Mouse (Mus musculus) macrophage (primary cell): ENCODE data around the gene Parvb. TPM values are rescaled to one million over a fixed set of nuclear protein-coding genes. Genes with fewer than 3 reads are reported as not detected.
A peak's percentile ranks its signal among the peaks of the same experiment; 100 is the strongest.

ENCODE experiments used
- H3K27ac ChIP-seq: fragments of 350-480 bp; formaldehyde crosslinking; 2 replicates; pipeline ENCODE4 v1.9.0; 2021
- H3K36me3 ChIP-seq: fragments of 350-480 bp; formaldehyde crosslinking; 2 replicates; pipeline ENCODE4 v1.9.0; 2021; ENCODE audit errors: inconsistent target
- H3K4me3 ChIP-seq: fragments of 350-480 bp; formaldehyde crosslinking; 2 replicates; pipeline ENCODE4 v1.9.0; 2021; ENCODE audit errors: inconsistent target
- H3K79me2 ChIP-seq: fragments of 350-480 bp; formaldehyde crosslinking; 2 replicates; pipeline ENCODE4 v1.9.0; 2021; ENCODE audit errors: inconsistent target
- WGBS: methylation state at CpG from one replicate; pipeline ENCODE4 v1.1.7; 2026; ENCODE audit warnings: inconsistent platforms; ENCODE audit not compliant: missing documents; 5-methylcytosine and 5-hydroxymethylcytosine counted together
- polyA plus RNA-seq: library from polyadenylated mRNA; stranded (reverse); fragments of 250-400 nt; gene quantifications from 3 replicates; pipeline ENCODE4 v1.2.4, GENCODE M21; 2018; ENCODE audit warnings: inconsistent platforms

Gene Parvb
- polyA plus RNA-seq, 1 experiment from 2014 or later: 42.1 TPM

DNA sequence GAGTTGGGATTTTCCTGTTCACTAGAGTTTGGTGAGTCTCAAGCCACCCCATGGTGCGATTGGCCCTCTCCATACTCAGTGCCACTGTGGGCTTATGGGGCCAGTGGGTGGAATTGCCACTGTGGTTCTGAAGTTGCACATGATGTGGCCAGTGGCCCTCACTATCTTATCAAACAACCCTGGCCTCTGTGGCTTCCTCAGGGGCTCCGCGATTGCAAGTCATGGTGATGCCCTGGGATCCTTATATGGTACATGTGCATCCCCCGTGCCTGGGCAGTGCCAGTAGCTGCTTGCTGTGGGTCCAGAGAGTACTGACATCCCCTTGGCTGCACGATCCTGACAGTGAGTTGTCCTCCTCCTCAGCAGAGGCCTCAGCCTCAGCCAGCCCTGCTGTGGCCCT lies 25.0 kb downstream of the Parvb start:
- Histone ChIP-seq H3K27ac (peak overlapping the region; percentile 74), H3K4me3 (no peak overlapping the region)

GRCm38 (mm10) chr15:84258602-84259355 lies 26.9 kb downstream of the Parvb start:
- Histone ChIP-seq H3K4me3 (no peak overlapping the region), H3K36me3 (no peaks in the 10 kb centered on the region), H3K79me2 (peaks cover 92% of the 10 kb centered on the region), H3K27ac (no peak overlapping the region)
- 92% methylated on average over 9 of the region's 9 CpGs for WGBS

More for the DNA sequence above, 25.0 kb downstream of the Parvb start:
- peaks cover 92% of the 10 kb centered on the region for H3K79me2 ChIP-seq
- no peaks in the 10 kb centered on the region for H3K36me3 ChIP-seq
- WGBS: 37% methylated on average over 5 of the region's 5 CpGs

GRCm38 (mm10) chr15:84260123-84260822 lies 28.4 kb downstream of the Parvb start:
- Histone ChIP-seq H3K4me3 (no peak overlapping the region), H3K27ac (no peak overlapping the region), H3K36me3 (no peaks in the 10 kb centered on the region), H3K79me2 (peaks cover 92% of the 10 kb centered on the region)
- 44% methylated on average over 22 of the region's 22 CpGs for WGBS

DNA sequence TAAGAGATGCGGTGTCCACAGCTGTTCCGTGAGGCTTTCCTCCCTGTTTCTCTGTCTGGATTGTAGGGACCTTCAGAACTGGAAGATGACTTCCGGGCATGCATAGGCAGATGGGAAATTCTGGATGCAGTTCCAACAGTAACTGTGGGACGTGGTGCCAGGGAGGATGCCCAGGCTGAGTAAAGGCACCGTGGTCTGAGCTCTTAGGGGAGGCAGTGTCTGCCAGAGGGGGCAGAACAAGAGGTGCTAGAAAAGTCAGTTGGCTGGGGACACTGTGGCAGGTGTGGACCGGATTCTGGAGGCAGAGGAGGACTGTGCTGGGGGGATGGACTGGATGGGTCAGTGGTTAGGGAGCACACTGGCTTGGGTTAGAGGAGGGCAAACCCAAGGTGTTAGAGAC lies 30.8 kb downstream of the Parvb start:
- Histone ChIP-seq H3K79me2 (peaks cover 99% of the 10 kb centered on the region), H3K36me3 (no peaks in the 10 kb centered on the region; the same call in 1 of the 2 replicates), H3K27ac (no peak overlapping the region), H3K4me3 (no peak overlapping the region)
- 95% methylated on average over 6 of the region's 6 CpGs for WGBS

DNA sequence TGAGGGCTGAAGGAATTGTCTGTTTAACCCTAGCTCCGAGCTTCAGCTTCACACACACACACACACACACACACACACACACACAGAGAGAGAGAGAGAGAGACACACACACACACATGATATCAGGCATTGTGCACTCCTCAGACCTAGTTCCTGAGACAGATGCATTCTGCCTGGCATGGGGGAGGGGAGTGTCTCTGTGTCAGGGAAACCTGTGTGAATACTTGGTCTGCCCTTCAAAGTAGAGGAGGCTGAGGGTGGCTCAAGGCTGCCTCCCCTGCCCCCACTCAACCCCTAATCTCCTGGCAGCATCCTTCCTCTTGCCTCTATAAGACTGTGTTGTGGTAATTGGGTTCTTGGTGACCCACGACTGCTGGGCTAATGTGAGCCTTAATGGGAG lies 31.7 kb downstream of the Parvb start:
- no peaks in the 10 kb centered on the region; the same call in 1 of the 2 replicates for H3K36me3 ChIP-seq
- no peak overlapping the region for H3K27ac ChIP-seq
- WGBS: 61% methylated on average over 2 of the region's 2 CpGs
- H3K79me2 ChIP-seq: peaks cover 99% of the 10 kb centered on the region
- H3K4me3 ChIP-seq: no peak overlapping the region

DNA sequence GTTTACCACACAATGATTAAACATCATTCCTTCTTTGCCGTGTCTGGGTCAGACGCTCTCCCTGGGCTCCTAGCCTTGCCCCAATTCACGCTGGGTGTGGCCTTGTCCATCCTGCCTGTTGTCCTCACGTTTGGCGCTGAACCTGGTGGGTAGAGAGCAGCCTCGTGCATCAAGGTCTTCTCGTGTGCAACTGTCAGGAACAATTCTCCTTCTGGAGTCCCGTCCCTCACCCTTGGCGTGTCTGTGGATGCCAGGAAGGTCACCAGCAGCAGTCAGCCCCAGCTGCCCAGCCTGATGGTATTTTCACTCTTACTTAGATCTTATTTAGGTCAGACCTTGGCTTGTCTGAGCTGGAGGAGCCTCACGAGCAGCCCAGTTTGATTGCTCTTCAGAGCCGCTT lies 33.3 kb downstream of the Parvb start:
- Histone ChIP-seq H3K79me2 (peaks cover 95% of the 10 kb centered on the region), H3K27ac (no peak overlapping the region), H3K36me3 (no peaks in the 10 kb centered on the region; the same call in 1 of the 2 replicates), H3K4me3 (no peak overlapping the region)
- WGBS: 96% methylated on average over 11 of the region's 11 CpGs

- WGBS: 88% methylated on average over 4 of the region's 4 CpGs
- no peaks in the 10 kb centered on the region; the same call in 1 of the 2 replicates for H3K36me3 ChIP-seq
- H3K27ac ChIP-seq: no peak overlapping the region
- H3K79me2 ChIP-seq: peaks cover 87% of the 10 kb centered on the region
- H3K4me3 ChIP-seq: no peak overlapping the region
These were observed 34.4 kb downstream of the Parvb start for GRCm38 (mm10) chr15:84266290-84266689.

DNA sequence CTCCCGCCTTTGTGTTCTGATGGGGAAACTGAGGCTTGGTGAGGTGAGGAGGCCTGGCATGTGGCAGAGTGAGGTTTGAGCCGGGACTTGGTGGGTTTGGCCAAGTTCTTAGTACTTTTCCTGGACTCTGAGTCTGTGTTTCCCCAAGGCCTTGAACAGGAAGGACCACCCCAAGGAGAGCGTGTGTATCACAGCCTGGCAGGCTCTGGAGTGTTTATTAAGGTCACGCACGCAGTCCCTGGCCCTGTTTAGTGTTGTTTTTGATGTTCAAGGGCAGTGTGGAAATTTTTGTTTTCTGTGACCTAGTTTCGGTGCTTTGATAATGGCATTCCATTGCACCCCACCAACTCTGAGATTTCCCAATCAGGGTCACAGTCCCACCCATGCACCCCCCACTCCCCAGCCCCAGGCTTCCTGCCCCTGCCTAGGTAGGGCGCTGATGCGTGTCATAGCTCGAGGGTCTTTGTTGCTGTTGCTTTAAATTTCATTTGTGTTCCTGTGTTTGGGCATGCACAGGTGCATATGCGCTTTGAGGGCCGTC lies 35.9 kb downstream of the Parvb start:
- H3K36me3 ChIP-seq: peaks cover 7% of the 10 kb centered on the region; the same call in 1 of the 2 replicates
- WGBS: 93% methylated on average over 11 of the region's 11 CpGs
- H3K27ac ChIP-seq: no peak overlapping the region
- no peak overlapping the region for H3K4me3 ChIP-seq
- peaks cover 72% of the 10 kb centered on the region for H3K79me2 ChIP-seq

DNA sequence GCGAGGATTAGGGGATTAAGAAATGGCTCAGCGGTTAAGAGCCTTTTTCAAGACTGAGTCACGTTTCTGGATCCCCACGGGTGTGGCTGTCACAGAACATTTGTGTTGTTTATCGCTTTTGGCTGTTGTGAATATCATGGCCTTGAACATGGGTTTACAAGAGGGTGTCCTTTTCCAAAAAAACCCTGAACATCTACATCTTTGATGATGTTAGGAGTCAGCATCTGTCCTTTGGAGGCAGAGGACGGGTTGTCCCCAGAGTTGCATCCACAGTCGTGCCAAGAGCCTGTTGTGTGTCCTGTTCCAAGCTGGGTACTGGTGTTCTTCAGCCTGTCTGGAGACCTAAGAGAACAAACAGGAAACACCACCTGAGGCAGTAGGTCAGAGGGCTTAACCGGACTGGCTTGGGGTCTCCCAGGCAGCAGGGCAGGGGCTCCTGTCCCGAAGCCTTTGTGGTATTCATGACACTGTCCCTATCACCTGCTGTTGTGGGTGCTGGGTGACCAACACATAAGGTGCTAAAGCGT lies 37.3 kb downstream of the Parvb start:
- H3K36me3 ChIP-seq: peaks cover 14% of the 10 kb centered on the region; the same call in 1 of the 2 replicates
- WGBS: 88% methylated on average over 10 of the region's 10 CpGs

DNA sequence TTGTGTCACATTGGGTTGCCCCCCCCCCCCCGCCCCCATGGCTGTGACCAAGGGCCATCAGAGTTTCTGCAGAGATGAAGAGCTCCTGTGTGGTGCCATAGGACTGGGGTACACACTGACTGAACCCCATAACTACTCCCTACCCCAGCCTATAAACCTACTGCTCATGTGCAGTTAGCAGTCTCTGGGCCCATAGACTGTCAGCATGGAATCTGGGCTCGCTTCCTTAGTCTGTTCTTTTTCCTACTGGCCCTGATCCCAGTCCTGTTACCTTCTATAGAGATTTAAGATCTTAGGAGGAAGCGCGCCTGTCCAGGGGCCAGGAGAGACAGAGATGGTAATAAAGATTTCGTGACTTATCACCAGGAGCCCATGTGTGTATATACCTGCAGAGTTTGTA lies 38.2 kb downstream of the Parvb start:
- Histone ChIP-seq H3K79me2 (peaks cover 50% of the 10 kb centered on the region), H3K27ac (no peak overlapping the region), H3K4me3 (no peak overlapping the region), H3K36me3 (peaks cover 14% of the 10 kb centered on the region; the same call in 1 of the 2 replicates)
- 95% methylated on average over 4 of the region's 5 CpGs for WGBS

More for the DNA sequence above, 37.3 kb downstream of the Parvb start:
- peaks cover 58% of the 10 kb centered on the region for H3K79me2 ChIP-seq
- H3K27ac ChIP-seq: no peak overlapping the region
- no peak overlapping the region for H3K4me3 ChIP-seq

- Histone ChIP-seq H3K36me3 (peaks cover 14% of the 10 kb centered on the region; the same call in 1 of the 2 replicates), H3K27ac (no peak overlapping the region), H3K4me3 (no peak overlapping the region), H3K79me2 (peaks cover 45% of the 10 kb centered on the region)
- 90% methylated on average over 6 of the region's 6 CpGs for WGBS
These were observed 38.6 kb downstream of the Parvb start for GRCm38 (mm10) chr15:84270463-84270862.

GRCm38 (mm10) chr15:84276066-84276465 lies 44.2 kb downstream of the Parvb start:
- no peaks in the 10 kb centered on the region for H3K79me2 ChIP-seq
- H3K27ac ChIP-seq: no peak overlapping the region
- H3K36me3 ChIP-seq: peaks cover 14% of the 10 kb centered on the region; the same call in 1 of the 2 replicates
- no peak overlapping the region for H3K4me3 ChIP-seq
- WGBS: 94% methylated on average over 4 of the region's 4 CpGs

DNA sequence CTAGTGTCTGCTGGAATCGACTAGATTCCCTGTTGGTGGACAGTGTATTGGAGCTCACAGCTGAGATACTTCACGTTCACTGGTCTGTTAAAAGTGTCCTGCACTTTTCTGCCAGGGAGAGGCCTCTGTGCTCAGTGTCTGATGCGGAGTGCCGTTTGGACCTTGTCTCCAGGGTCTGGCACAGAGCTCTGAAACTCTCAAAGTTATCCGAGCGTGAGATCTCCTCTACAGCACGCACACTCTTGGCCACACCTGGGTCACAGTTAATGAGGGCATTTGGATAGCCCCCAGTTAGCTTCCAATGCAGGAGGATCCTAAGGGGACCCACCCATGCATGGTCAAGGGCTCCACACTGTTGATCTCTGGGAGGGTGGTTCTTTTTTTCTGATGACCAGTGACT lies 46.2 kb downstream of the Parvb start:
- no peaks in the 10 kb centered on the region for H3K79me2 ChIP-seq
- H3K4me3 ChIP-seq: no peak overlapping the region
- H3K36me3 ChIP-seq: peaks cover 13% of the 10 kb centered on the region
- 96% methylated on average over 7 of the region's 7 CpGs for WGBS
- H3K27ac ChIP-seq: no peak overlapping the region

GRCm38 (mm10) chr15:84278656-84279055 lies 46.8 kb downstream of the Parvb start:
- H3K36me3 ChIP-seq: peaks cover 15% of the 10 kb centered on the region

More at GRCm38 (mm10) chr15:84278656-84279055, 46.8 kb downstream of the Parvb start:
- Histone ChIP-seq H3K4me3 (no peak overlapping the region), H3K27ac (no peak overlapping the region), H3K79me2 (no peaks in the 10 kb centered on the region)
- 92% methylated on average over 7 of the region's 7 CpGs for WGBS
